In genomic region chr15:77833731-77834130, GRCm38 (mm10) we compare ENCODE assay signal across 10 mouse cellular contexts. TPM values are rescaled to one million over a fixed set of nuclear protein-coding genes. Genes with fewer than 3 reads are reported as not detected.
DNase-seq lines count a peak whose midpoint lies in the region; ATAC-seq and TF ChIP-seq lines count a peak whose summit lies in the region.
"Had no signal": no experiment of that assay in that cellular context is flagged by ENCODE, and none has a peak within 500 bp of the region (broad histone marks: within the 10 kb centered on the region; RNA-seq: fewer than 3 reads in every experiment).

No protein-coding gene starts in this region.

- no peaks in the 10 kb centered on the region for H3K9me3 ChIP-seq in heart, embryonic 13.5 days
- H3K9me3 ChIP-seq in heart, embryonic 11.5 days (replicated peaks; ENCODE audit: control insufficient read depth, low read length), result no peaks in the 10 kb centered on the region
- no peaks in the 10 kb centered on the region for H3K9me3 ChIP-seq in limb, embryonic 10.5 days (replicated peaks)
- H3K9me3 ChIP-seq in stomach, postnatal 0 days (ENCODE audit: control insufficient read depth, low read length), result no peaks in the 10 kb centered on the region
- H3K9me3 ChIP-seq: hindbrain, embryonic 10.5 days had no signal

- peak overlapping the region; percentile 6; the same call in 1 of the 2 replicates for H3K9ac ChIP-seq in heart, embryonic 13.5 days
- H3K9ac ChIP-seq in heart, embryonic 11.5 days (ENCODE audit: low read depth, low read length), result no peak overlapping the region
- no peak overlapping the region for H3K9ac ChIP-seq in stomach, postnatal 0 days (ENCODE audit: low read length)

- intact Hi-C loops in gastrocnemius, postnatal 36 days (cut with DNase I), result no loop called here

- TF ChIP-seq CTCF in spleen, adult 2 months (IDR thresholded peaks at IDR 0.05; ENCODE audit: extremely low read depth, insufficient read depth, insufficient read length, insufficient replicate concordance), result no peak
- TF ChIP-seq CTCF in stomach, postnatal 0 days (IDR thresholded peaks at IDR 0.05; ENCODE audit: low read depth), result no peak

- H3K27me3 ChIP-seq in heart, embryonic 13.5 days (replicated peaks), result no peaks in the 10 kb centered on the region
- H3K27me3 ChIP-seq in heart, embryonic 11.5 days (ENCODE audit: control insufficient read depth, insufficient read depth, low read length), result no peaks in the 10 kb centered on the region
- H3K27me3 ChIP-seq in spleen, adult 2 months (ENCODE audit: control insufficient read depth, insufficient read depth, low read length), result no peaks in the 10 kb centered on the region
- H3K27me3 ChIP-seq in limb, embryonic 10.5 days (ENCODE audit: low read depth, poor library complexity, severe bottlenecking), result no peaks in the 10 kb centered on the region
- no peaks in the 10 kb centered on the region for H3K27me3 ChIP-seq in stomach, postnatal 0 days (ENCODE audit: control insufficient read depth, insufficient read depth, low read length)

- 79% methylated on average over 6 of the region's 6 CpGs for WGBS in heart, embryonic 13.5 days
- whole genome bisulfite sequencing in heart, embryonic 11.5 days (ENCODE audit: insufficient replicate concordance), result 78% methylated on average over 6 of the region's 6 CpGs
- WGBS in spleen, adult 2 months, result 41% methylated on average over 6 of the region's 6 CpGs
- 86% methylated on average over 6 of the region's 6 CpGs for WGBS in limb, embryonic 10.5 days
- WGBS in stomach, postnatal 0 days, result 56% methylated on average over 6 of the region's 6 CpGs

- H3K27ac ChIP-seq in heart, embryonic 13.5 days (replicated peaks), result peak overlapping the region; percentile 97
- H3K27ac ChIP-seq in heart, embryonic 11.5 days (ENCODE audit: low read depth, low read length), result no peak overlapping the region
- peak overlapping the region; percentile 96 for H3K27ac ChIP-seq in spleen, adult 2 months (ENCODE audit: insufficient read depth, low read length)
- 0 out of 2 replicates have a peak overlapping the region, but pooled peaks have one; percentile 65 for H3K27ac ChIP-seq in limb, embryonic 10.5 days
- H3K27ac ChIP-seq in stomach, postnatal 0 days (replicated peaks), result peak overlapping the region; percentile 86
- H3K27ac ChIP-seq: hindbrain, embryonic 10.5 days had no signal

- no peak overlapping the region for H3K4me3 ChIP-seq in heart, embryonic 13.5 days
- H3K4me3 ChIP-seq in heart, embryonic 11.5 days (ENCODE audit: low read depth, low read length), result no peak overlapping the region
- H3K4me3 ChIP-seq in spleen, adult 2 months (ENCODE audit: extremely low read depth, insufficient read depth, insufficient read length), result no peak overlapping the region
- H3K4me3 ChIP-seq in limb, embryonic 10.5 days, result no peak overlapping the region
- no peak overlapping the region for H3K4me3 ChIP-seq in stomach, postnatal 0 days (ENCODE audit: low read depth, low read length)
- H3K4me3 ChIP-seq: hindbrain, embryonic 10.5 days had no signal

- H3K4me2 ChIP-seq in heart, embryonic 13.5 days, result no peak overlapping the region
- H3K4me2 ChIP-seq in heart, embryonic 11.5 days, result no peak overlapping the region
- H3K4me2 ChIP-seq in stomach, postnatal 0 days (replicated peaks; ENCODE audit: low read depth), result no peak overlapping the region; the same call in 1 of the 2 replicates

- H3K36me3 ChIP-seq in heart, embryonic 13.5 days, result peaks cover 34% of the 10 kb centered on the region
- H3K36me3 ChIP-seq in heart, embryonic 11.5 days (ENCODE audit: control insufficient read depth, insufficient read depth, low read length), result peaks cover 5% of the 10 kb centered on the region; the same call in 1 of the 2 replicates
- peaks cover 7% of the 10 kb centered on the region for H3K36me3 ChIP-seq in spleen, adult 2 months (ENCODE audit: control insufficient read depth, insufficient read depth, low read length)
- peaks cover 27% of the 10 kb centered on the region for H3K36me3 ChIP-seq in limb, embryonic 10.5 days
- H3K36me3 ChIP-seq in stomach, postnatal 0 days (ENCODE audit: control insufficient read depth, insufficient read depth, low read length), result 0 out of 2 replicates have a peak, but pooled peaks cover 3% of the 10 kb centered on the region

- TF ChIP-seq POLR2A in spleen, adult 2 months (IDR thresholded peaks at IDR 0.05; ENCODE audit: low read depth, low read length), result no peak

- ATAC-seq in heart, embryonic 13.5 days (ENCODE audit: extremely low read depth, insufficient number of reproducible peaks, low FRiP score, low TSS enrichment), result no peak
- ATAC-seq in heart, embryonic 11.5 days (replicated peaks; ENCODE audit: insufficient number of reproducible peaks, low FRiP score, low TSS enrichment), result no peak
- ATAC-seq in stomach, postnatal 0 days (ENCODE audit: low FRiP score, low TSS enrichment), result no peak

- DNase-seq in spleen, adult 2 months (ENCODE audit: low read depth in 1 of 2, low spot score in 2 of 2), result no peak
- no peak for DNase-seq in spleen, adult 12 weeks (ENCODE audit: low spot score)
- DNase-seq in limb, embryonic 10.5 days (ENCODE audit: low spot score), result no peak
- DNase-seq in stomach, postnatal 0 days (ENCODE audit: low spot score), result no peak
- DNase-seq in cerebellum, postnatal 36 days, result no peak
- DNase-seq in gastrocnemius, postnatal 36 days, result no peak
- DNase-seq: right cerebral cortex, adult 18-20 months had no signal

- no peak for TF ChIP-seq EP300 in stomach, postnatal 0 days (optimal IDR thresholded peaks at IDR 0.05)

- H3K4me1 ChIP-seq in heart, embryonic 13.5 days, result peaks cover 93% of the 10 kb centered on the region
- H3K4me1 ChIP-seq in heart, embryonic 11.5 days (ENCODE audit: control insufficient read depth, insufficient read depth, low read length), result peaks cover 55% of the 10 kb centered on the region
- peaks cover 77% of the 10 kb centered on the region for H3K4me1 ChIP-seq in spleen, adult 2 months (ENCODE audit: control insufficient read depth, insufficient read depth, insufficient read length)
- H3K4me1 ChIP-seq in limb, embryonic 10.5 days, result peaks cover 56% of the 10 kb centered on the region
- peaks cover 49% of the 10 kb centered on the region for H3K4me1 ChIP-seq in stomach, postnatal 0 days (replicated peaks; ENCODE audit: control insufficient read depth, insufficient read depth)

RNA-seq across cellular contexts. Expression of gene Myh9, which starts 8.2 kb away (rescaled TPM):
- 24.8 and 25.0 TPM in 2 replicates for polyA plus RNA-seq in heart, embryonic 13.5 days (2015; fragmentation: Nextera tagmentation; extraction: Ambion mirVana)
- 30.4 and 31.8 TPM in 2 replicates for polyA plus RNA-seq in heart, embryonic 11.5 days (2014; fragmentation: Nextera tagmentation; extraction: Ambion mirVana)
- polyA plus RNA-seq in spleen, adult 2 months (2012; rRNA removed), result 138 and 142 TPM in 2 replicates
- 30.6 and 39.2 TPM in 2 replicates for polyA plus RNA-seq in limb, embryonic 10.5 days (2016; fragmentation: Nextera tagmentation; extraction: Ambion mirVana)
- 27.9 and 32.9 TPM in 2 replicates for polyA plus RNA-seq in stomach, postnatal 0 days (2015; fragmentation: Nextera tagmentation; extraction: Ambion mirVana)
- 10 to 100 TPM; 48.4 to 49.1 TPM for total RNA-seq in gastrocnemius, postnatal 36 days (2021)
